Mouse (Mus musculus) midbrain, postnatal 0 days (tissue): ENCODE results near the gene Psmb6. TPM values are rescaled to one million over a fixed set of nuclear protein-coding genes. Genes with fewer than 3 reads are reported as not detected.

Experiments
- ATAC-seq: fragments of 200-750 bp; cut with Nextera tagmentation; 2 replicates; pipeline ENCODE4 v1.8.0; 2017; ENCODE audit warnings: moderate number of reproducible peaks, mild to moderate bottlenecking, moderate TSS enrichment, moderate library complexity; ENCODE audit not compliant: low FRiP score
- DNase-seq: peaks from one replicate; pipeline ENCODE4 v3.0.0-alpha.2; 2015; ENCODE audit warnings: low spot score
- H3K27ac ChIP-seq: fragments of 300-500 bp; sonication (generic); 2 replicates; pipeline ENCODE4 v1.5.1; 2014; ENCODE audit warnings: low read depth, mild to moderate bottlenecking, low read length, mixed read lengths
- H3K27me3 ChIP-seq: fragments of 300-500 bp; sonication (generic); 2 replicates; pipeline ENCODE4 v1.6.1; 2014; ENCODE audit warnings: low read length, control low read depth, mixed read lengths; ENCODE audit not compliant: insufficient read depth
- H3K36me3 ChIP-seq: fragments of 300-500 bp; sonication (generic); 2 replicates; pipeline ENCODE4 v1.6.1; 2014; ENCODE audit warnings: low read length, control low read depth, mixed read lengths; ENCODE audit not compliant: insufficient read depth
- H3K4me1 ChIP-seq: fragments of 300-500 bp; sonication (generic); 2 replicates; pipeline ENCODE4 v1.6.1; 2014; ENCODE audit warnings: mild to moderate bottlenecking, control low read depth, antibody characterized with exemption, low read length, mixed read lengths; ENCODE audit not compliant: insufficient read depth
- H3K4me2 ChIP-seq: fragments of 300-500 bp; sonication (generic); 2 replicates; pipeline ENCODE4 v1.6.1; 2014; ENCODE audit warnings: low read depth, mild to moderate bottlenecking, low read length, mixed read lengths; ENCODE audit not compliant: poor library complexity, severe bottlenecking
- H3K4me3 ChIP-seq: fragments of 300-500 bp; sonication (generic); 2 replicates; pipeline ENCODE4 v1.5.1; 2014; ENCODE audit warnings: low read depth, mild to moderate bottlenecking, low read length, moderate library complexity
- H3K9ac ChIP-seq: fragments of 300-500 bp; sonication (generic); replicated peaks from 2 replicates; pipeline ENCODE4 v1.6.1; 2014; ENCODE audit warnings: mild to moderate bottlenecking, low read length, moderate library complexity, mixed read lengths; ENCODE audit not compliant: poor library complexity, severe bottlenecking
- H3K9me3 ChIP-seq: fragments of 300-500 bp; sonication (generic); 2 replicates; pipeline ENCODE4 v1.6.1; 2016; ENCODE audit warnings: low read length, control low read depth
- CTCF ChIP-seq: IDR thresholded peaks from 2 replicates; pipeline ENCODE4 v1.5.1; 2016; ENCODE audit warnings: antibody characterized with exemption, mild to moderate bottlenecking
- WGBS: fragments of 180-500 bp; shearing (Covaris S2); extraction: QIAGEN DNeasy Blood & Tissue Kit; methylation state at CpG from one replicate; pipeline ENCODE4 v1.1.7; 2014; 5-methylcytosine and 5-hydroxymethylcytosine counted together
- polyA plus RNA-seq: library from polyadenylated mRNA; unstranded; fragments of >200 nt; fragmentation: Nextera tagmentation; extraction: Ambion mirVana; gene quantifications from 2 replicates; pipeline ENCODE4 v1.2.1, GENCODE M21; 2015
- total RNA-seq: library from RNA; depleted of rRNA; stranded (reverse); fragments of >200 nt; gene quantifications from 2 replicates; pipeline ENCODE4 v1.2.3, GENCODE M21; 2014; rRNA removed

The Psmb6 gene
- total RNA-seq = 455 and 493 TPM in 2 replicates
- polyA plus RNA-seq = 818 and 874 TPM in 2 replicates

GRCm38 (mm10) chr11:70525184-70525678 is at the start of gene Psmb6:
Gene Psmb6, plus strand, starts transcription at chr11:70525367.
- Histone ChIP-seq H3K4me2 (peak within 1 kb of the TSS; percentile 69), H3K9me3 (no peaks in the 10 kb centered on the region), H3K27me3 (no peaks in the 10 kb centered on the region), H3K9ac (peak within 1 kb of the TSS; percentile 80), H3K27ac (peak within 1 kb of the TSS; percentile 69), H3K36me3 (peaks cover 22% of the 10 kb centered on the region), H3K4me3 (peak within 1 kb of the TSS; percentile 62), H3K4me1 (0 out of 2 replicates have a peak, but pooled peaks cover 4% of the 10 kb centered on the region)
- peak; percentile 99 for DNase-seq
- under 1% methylated on average over 25 of the region's 26 CpGs for WGBS
- TF ChIP-seq CTCF = no peak
- peak; percentile 90 for ATAC-seq

GRCm38 (mm10) chr11:70485498-70485897 is 39.7 kb upstream of the Psmb6 start:
- H3K4me2 ChIP-seq = no peak overlapping the region
- WGBS = 57% methylated on average over 2 of the region's 2 CpGs
- TF ChIP-seq CTCF = no peak

GRCm38 (mm10) chr11:70487816-70488215 is 37.4 kb upstream of the Psmb6 start:
- Histone ChIP-seq H3K27me3 (no peaks in the 10 kb centered on the region), H3K9me3 (no peaks in the 10 kb centered on the region), H3K4me1 (no peaks in the 10 kb centered on the region), H3K27ac (no peak overlapping the region), H3K36me3 (no peaks in the 10 kb centered on the region), H3K4me3 (no peak overlapping the region), H3K9ac (no peak overlapping the region), H3K4me2 (no peak overlapping the region)
- no peak for TF ChIP-seq CTCF
- ATAC-seq = no peak
- DNase-seq = no peak
- 52% methylated on average over 4 of the region's 4 CpGs for WGBS

More at GRCm38 (mm10) chr11:70485498-70485897, 39.7 kb upstream of the Psmb6 start:
- Histone ChIP-seq H3K9me3 (no peaks in the 10 kb centered on the region), H3K27ac (no peak overlapping the region), H3K4me1 (no peaks in the 10 kb centered on the region), H3K36me3 (no peaks in the 10 kb centered on the region), H3K4me3 (no peak overlapping the region), H3K9ac (no peak overlapping the region), H3K27me3 (no peaks in the 10 kb centered on the region)
- ATAC-seq (no peak), DNase-seq (no peak)

- H3K9ac ChIP-seq = no peak overlapping the region
- ATAC-seq = no peak
Measured at GRCm38 (mm10) chr11:70489138-70489537, 36.0 kb upstream of the Psmb6 start.

GRCm38 (mm10) chr11:70489684-70490083 is 35.5 kb upstream of the Psmb6 start:
- ATAC-seq (no peak), DNase-seq (no peak)
- Histone ChIP-seq H3K4me2 (no peak overlapping the region), H3K4me3 (no peak overlapping the region), H3K9me3 (no peaks in the 10 kb centered on the region), H3K4me1 (no peaks in the 10 kb centered on the region), H3K9ac (no peak overlapping the region), H3K36me3 (no peaks in the 10 kb centered on the region), H3K27ac (no peak overlapping the region), H3K27me3 (no peaks in the 10 kb centered on the region)
- no peak for TF ChIP-seq CTCF
- 90% methylated on average over 6 of the region's 6 CpGs for WGBS

More at GRCm38 (mm10) chr11:70489138-70489537, 36.0 kb upstream of the Psmb6 start:
- Histone ChIP-seq H3K36me3 (no peaks in the 10 kb centered on the region), H3K4me3 (no peak overlapping the region), H3K4me2 (no peak overlapping the region), H3K9me3 (no peaks in the 10 kb centered on the region), H3K27ac (no peak overlapping the region), H3K4me1 (no peaks in the 10 kb centered on the region), H3K27me3 (no peaks in the 10 kb centered on the region)
- WGBS = 80% methylated on average over 3 of the region's 3 CpGs
- no peak for DNase-seq
- no peak for TF ChIP-seq CTCF

GRCm38 (mm10) chr11:70499566-70500475 is 25.3 kb upstream of the Psmb6 start:
- Histone ChIP-seq H3K36me3 (no peaks in the 10 kb centered on the region), H3K9ac (no peak overlapping the region), H3K4me1 (no peaks in the 10 kb centered on the region), H3K27ac (no peak overlapping the region), H3K4me2 (no peak overlapping the region), H3K27me3 (no peaks in the 10 kb centered on the region), H3K9me3 (no peaks in the 10 kb centered on the region), H3K4me3 (no peak overlapping the region)
- ATAC-seq = no peak
- DNase-seq = no peak
- peak; percentile 41; the same call in 1 of the 2 replicates for TF ChIP-seq CTCF
- 64% methylated on average over 14 of the region's 14 CpGs for WGBS
